In genomic region chr4:44160990-44161689, GRCm38 (mm10) we compare ENCODE assay signal across 11 mouse cellular contexts.
DNase-seq lines count a peak whose midpoint lies in the region; ATAC-seq and TF ChIP-seq lines count a peak whose summit lies in the region.
"Had no signal": no experiment of that assay in that cellular context is flagged by ENCODE, and none has a peak within 500 bp of the region (broad histone marks: within the 10 kb centered on the region; RNA-seq: fewer than 3 reads in every experiment).

No protein-coding gene starts in this region.

- no peak overlapping the region for H3K27ac ChIP-seq in intestine, postnatal 0 days (ENCODE audit: low read depth, low read length)
- no peak overlapping the region for H3K27ac ChIP-seq in liver, postnatal 0 days (ENCODE audit: low read depth)
- H3K27ac ChIP-seq: neural tube, embryonic 12.5 days had no signal

- H3K36me3 ChIP-seq in intestine, postnatal 0 days (ENCODE audit: control insufficient read depth, insufficient read depth), result no peaks in the 10 kb centered on the region
- H3K36me3 ChIP-seq in liver, postnatal 0 days (replicated peaks; ENCODE audit: insufficient read depth, low read length), result no peaks in the 10 kb centered on the region; the same call in 1 of the 2 replicates

- no peaks in the 10 kb centered on the region for H3K9me3 ChIP-seq in intestine, postnatal 0 days (ENCODE audit: control insufficient read depth)
- H3K9me3 ChIP-seq in liver, postnatal 0 days (ENCODE audit: low read length), result no peaks in the 10 kb centered on the region
- H3K9me3 ChIP-seq: neural tube, embryonic 12.5 days had no signal

- peak; percentile 43 for DNase-seq in R1 (ENCODE audit: low read depth, low spot score)
- no peak for DNase-seq in liver, postnatal 0 days
- DNase-seq in layer of hippocampus, postnatal 36 days, result no peak
- DNase-seq: adrenal gland, postnatal 14 days; cerebellum, adult 2 months; kidney, postnatal 25 days had no signal

- H3K4me1 ChIP-seq in intestine, postnatal 0 days (replicated peaks; ENCODE audit: control insufficient read depth, insufficient read depth, low read length), result no peaks in the 10 kb centered on the region; the same call in 1 of the 2 replicates
- H3K4me1 ChIP-seq in liver, postnatal 0 days (ENCODE audit: insufficient read depth), result peaks cover 31% of the 10 kb centered on the region

- TF ChIP-seq EP300 in liver, postnatal 0 days (IDR thresholded peaks at IDR 0.05; ENCODE audit: low read depth), result no peak

- 0 out of 2 replicates have a peak, but pooled peaks have one; percentile 40 for ATAC-seq in common myeloid progenitor, adult 5-6 weeks (replicated peaks; ENCODE audit: low read depth, poor library complexity, severe bottlenecking)
- ATAC-seq in intestine, postnatal 0 days, result peak; percentile 66
- ATAC-seq in liver, postnatal 0 days, result 0 out of 2 replicates have a peak, but pooled peaks have one; percentile 33
- no peak for ATAC-seq in activated CD4-positive, CD25-positive, alpha-beta regulatory T cell, adult 4 months
- ATAC-seq in frontal cortex, adult (ENCODE audit: low TSS enrichment), result no peak

- H3K4me2 ChIP-seq in intestine, postnatal 0 days (replicated peaks; ENCODE audit: low read depth), result peak overlapping the region; percentile 37; the same call in 1 of the 2 replicates
- H3K4me2 ChIP-seq in liver, postnatal 0 days (ENCODE audit: low read depth, low read length), result no peak overlapping the region; the same call in 1 of the 2 replicates
- H3K4me2 ChIP-seq: neural tube, embryonic 12.5 days had no signal

- peak; percentile 18 for TF ChIP-seq CTCF in intestine, postnatal 0 days (IDR thresholded peaks at IDR 0.05; ENCODE audit: low read depth)
- TF ChIP-seq CTCF in liver, postnatal 0 days (IDR thresholded peaks at IDR 0.05; ENCODE audit: low read depth), result no peak

- no peak overlapping the region for H3K4me3 ChIP-seq in intestine, postnatal 0 days (ENCODE audit: low read depth, low read length)
- H3K4me3 ChIP-seq in liver, postnatal 0 days (ENCODE audit: low read depth, low read length), result no peak overlapping the region
- H3K4me3 ChIP-seq: neural tube, embryonic 12.5 days had no signal

- 38% methylated on average over 13 of the region's 13 CpGs for WGBS in intestine, postnatal 0 days
- 58% methylated on average over 13 of the region's 13 CpGs for WGBS in liver, postnatal 0 days (ENCODE audit: insufficient replicate concordance)

- no peaks in the 10 kb centered on the region for H3K27me3 ChIP-seq in intestine, postnatal 0 days (replicated peaks; ENCODE audit: control insufficient read depth, insufficient read depth, low read length)
- H3K27me3 ChIP-seq in liver, postnatal 0 days (ENCODE audit: insufficient read depth, low read length), result no peaks in the 10 kb centered on the region
- H3K27me3 ChIP-seq: neural tube, embryonic 12.5 days had no signal

- H3K9ac ChIP-seq in intestine, postnatal 0 days (ENCODE audit: low read depth, low read length), result no peak overlapping the region
- H3K9ac ChIP-seq in liver, postnatal 0 days (replicated peaks), result no peak overlapping the region
- H3K9ac ChIP-seq: neural tube, embryonic 12.5 days had no signal

Comparison
In these comparisons a context has a peak if more than half of its experiments do, and no peak if none do; other contexts are left out.
1. ATAC-seq: peak in common myeloid progenitor, adult 5-6 weeks (single experiment), intestine, postnatal 0 days (single experiment) and liver, postnatal 0 days (single experiment); none in activated CD4-positive, CD25-positive, alpha-beta regulatory T cell, adult 4 months (single experiment) and frontal cortex, adult (single experiment).